Mouse (Mus musculus) embryonic fibroblast, embryonic 13.5 days (primary cell): Measurements from ENCODE around the gene Gm20830. TPM values are rescaled to one million over a fixed set of nuclear protein-coding genes. Genes with fewer than 3 reads are reported as not detected.
"Not testable (repeated sequence)": the region's sequence is repeated elsewhere in the genome, so short reads cannot be mapped to it uniquely, and the experiment has no call there.

ENCODE experiments used
- H3K27ac ChIP-seq: 2 replicates; pipeline ENCODE4 v1.5.1; 2012; ENCODE audit warnings: low read length, control low read depth, inconsistent platforms; ENCODE audit not compliant: insufficient read depth
- H3K4me1 ChIP-seq: 2 replicates; pipeline ENCODE4 v1.6.1; 2011; ENCODE audit warnings: low read length; ENCODE audit not compliant: control insufficient read depth, insufficient read depth
- H3K4me3 ChIP-seq: 2 replicates; pipeline ENCODE4 v1.5.1; 2011; ENCODE audit warnings: mild to moderate bottlenecking, control low read depth, low read length; ENCODE audit not compliant: insufficient read depth
- polyA plus RNA-seq: library from polyadenylated mRNA; stranded (reverse); fragments of >200 nt; gene quantifications from 2 replicates; pipeline ENCODE4 v1.2.4, GENCODE M21; 2011; ENCODE audit warnings: low read depth; ENCODE audit not compliant: missing spikeins, insufficient read length

Gene Gm20830
- not detected in 2 replicates for polyA plus RNA-seq

DNA sequence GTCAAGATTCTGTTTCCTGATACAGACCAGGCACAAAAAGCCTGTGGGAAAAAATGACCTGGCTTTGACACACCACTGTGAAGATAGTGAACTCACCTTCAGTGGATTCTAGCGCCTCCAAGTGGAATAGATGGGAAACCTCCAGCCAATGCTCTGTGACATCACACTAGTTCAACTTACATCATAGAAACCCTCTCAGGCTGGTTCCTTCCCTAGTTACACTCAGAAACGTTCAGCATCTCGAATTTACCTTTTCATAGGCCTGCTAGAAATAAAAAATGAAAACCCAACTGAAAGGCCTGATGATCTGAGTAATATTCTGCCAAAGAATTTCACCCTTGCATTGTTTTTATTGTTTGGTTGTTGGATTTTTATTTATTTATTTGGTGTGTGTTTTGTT lies at the start of gene Gm20830:
Gm20830 (minus strand) TSS at position 101 of the 400 bp plus-strand sequence.
- not testable (repeated sequence) for H3K4me3 ChIP-seq, H3K27ac ChIP-seq, H3K4me1 ChIP-seq

Other genes starting within 250 kb of the Gm20830 start
- not detected in 2 replicates for gene Gm21719, start 235.4 kb downstream of the Gm20830 start, polyA plus RNA-seq